Mouse (Mus musculus): ENCODE data around the gene Gm36079. TPM values are rescaled to one million over a fixed set of nuclear protein-coding genes. Genes with fewer than 3 reads are reported as not detected.
"Not testable (repeated sequence)": the region's sequence is repeated elsewhere in the genome, so short reads cannot be mapped to it uniquely, and the experiment has no call there.

The Gm36079 gene
- polyA plus RNA-seq (2015; fragmentation: Nextera tagmentation; extraction: Ambion mirVana), result not detected in 2 replicates

DNA sequence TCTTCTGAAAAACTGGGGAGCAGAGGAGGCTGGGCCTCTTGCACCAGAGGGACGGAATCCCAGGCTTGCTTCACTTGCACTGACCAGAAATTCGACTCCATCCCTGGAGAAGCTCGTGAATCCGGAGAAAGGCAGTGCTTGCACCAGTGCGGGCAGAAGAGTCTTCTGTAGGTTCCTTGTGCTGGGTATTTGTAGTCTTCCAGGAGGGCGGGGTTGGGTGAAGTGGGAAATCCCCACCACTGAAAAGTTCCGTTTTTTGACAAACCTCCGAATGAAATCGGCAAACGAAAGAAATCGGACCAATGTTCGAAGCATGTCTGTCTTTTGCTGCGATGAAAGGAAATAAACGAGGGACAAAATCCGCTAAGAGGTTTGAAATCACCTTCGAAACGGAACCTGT lies at the start of gene Gm36079:
TSS of gene Gm36079 (minus strand) at position 101 of the 400 bp plus-strand sequence.
- H3K4me2 ChIP-seq (replicated peaks; ENCODE audit: low read depth); H3K4me1 ChIP-seq (replicated peaks; ENCODE audit: control insufficient read depth, insufficient read depth); DNase-seq (ENCODE audit: low spot score); H3K4me3 ChIP-seq (ENCODE audit: low read depth, low read length); H3K36me3 ChIP-seq (ENCODE audit: control insufficient read depth, insufficient read depth, low read length); H3K27me3 ChIP-seq (ENCODE audit: control insufficient read depth, insufficient read depth, low read length); H3K9ac ChIP-seq (ENCODE audit: low read length); ATAC-seq (ENCODE audit: low FRiP score, low TSS enrichment); H3K9me3 ChIP-seq (ENCODE audit: control insufficient read depth, low read length); H3K27ac ChIP-seq (replicated peaks): not testable (repeated sequence)
- 0% methylated on average over 3 of the region's 17 CpGs for WGBS

DNA sequence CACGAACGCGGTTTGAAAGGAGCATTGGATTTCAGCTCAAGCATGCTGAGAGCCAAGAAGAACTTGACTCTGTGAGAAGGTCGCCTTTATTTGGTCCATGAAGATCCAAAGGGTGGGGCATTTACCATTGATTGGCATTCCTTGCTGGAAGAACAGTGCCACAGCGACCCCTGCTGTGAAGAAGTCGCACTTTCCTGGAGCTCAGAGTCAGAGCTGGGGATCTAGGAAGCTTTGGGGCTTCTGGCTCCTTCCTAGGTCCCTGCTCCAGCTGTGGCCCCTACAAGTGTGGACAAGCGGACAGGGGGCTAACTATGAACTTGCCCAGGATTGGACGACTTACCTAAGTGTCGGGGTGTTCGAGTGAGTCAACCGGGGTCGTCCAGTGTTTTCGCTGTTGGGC lies 44.1 kb upstream of the Gm36079 start:
- ATAC-seq (ENCODE audit: low FRiP score, low TSS enrichment); H3K4me1 ChIP-seq (replicated peaks; ENCODE audit: control insufficient read depth, insufficient read depth); DNase-seq (ENCODE audit: low spot score); H3K36me3 ChIP-seq (ENCODE audit: control insufficient read depth, insufficient read depth, low read length); H3K27me3 ChIP-seq (ENCODE audit: control insufficient read depth, insufficient read depth, low read length); H3K4me2 ChIP-seq (replicated peaks; ENCODE audit: low read depth); H3K9me3 ChIP-seq (ENCODE audit: control insufficient read depth, low read length); H3K4me3 ChIP-seq (ENCODE audit: low read depth, low read length); H3K9ac ChIP-seq (ENCODE audit: low read length); H3K27ac ChIP-seq (replicated peaks): not testable (repeated sequence)
- WGBS, result no CpG with 5 or more reads among the region's 13 CpGs

- H3K36me3 ChIP-seq (ENCODE audit: control insufficient read depth, insufficient read depth, low read length), result not testable (repeated sequence)
Measured at GRCm38 (mm10) chr13:120070012-120070598, 43.3 kb upstream of the Gm36079 start.

GRCm38 (mm10) chr13:120063439-120064089 lies 36.8 kb upstream of the Gm36079 start:
- ATAC-seq (ENCODE audit: low FRiP score, low TSS enrichment); H3K4me1 ChIP-seq (replicated peaks; ENCODE audit: control insufficient read depth, insufficient read depth); H3K4me2 ChIP-seq (replicated peaks; ENCODE audit: low read depth); H3K27ac ChIP-seq (replicated peaks); H3K36me3 ChIP-seq (ENCODE audit: control insufficient read depth, insufficient read depth, low read length); H3K9ac ChIP-seq (ENCODE audit: low read length); H3K9me3 ChIP-seq (ENCODE audit: control insufficient read depth, low read length); H3K27me3 ChIP-seq (ENCODE audit: control insufficient read depth, insufficient read depth, low read length); DNase-seq (ENCODE audit: low spot score); H3K4me3 ChIP-seq (ENCODE audit: low read depth, low read length): not testable (repeated sequence)
- WGBS, result no CpG with 5 or more reads among the region's 22 CpGs

More at GRCm38 (mm10) chr13:120070012-120070598, 43.3 kb upstream of the Gm36079 start:
- not testable (repeated sequence) for H3K27me3 ChIP-seq (ENCODE audit: control insufficient read depth, insufficient read depth, low read length); H3K9me3 ChIP-seq (ENCODE audit: control insufficient read depth, low read length); ATAC-seq (ENCODE audit: low FRiP score, low TSS enrichment); H3K9ac ChIP-seq (ENCODE audit: low read length); H3K4me2 ChIP-seq (replicated peaks; ENCODE audit: low read depth); H3K4me1 ChIP-seq (replicated peaks; ENCODE audit: control insufficient read depth, insufficient read depth); DNase-seq (ENCODE audit: low spot score); H3K4me3 ChIP-seq (ENCODE audit: low read depth, low read length); H3K27ac ChIP-seq (replicated peaks)
- WGBS, result no CpG with 5 or more reads among the region's 12 CpGs

- not testable (repeated sequence) for DNase-seq (ENCODE audit: low spot score); H3K36me3 ChIP-seq (ENCODE audit: control insufficient read depth, insufficient read depth, low read length); H3K27ac ChIP-seq (replicated peaks); H3K4me3 ChIP-seq (ENCODE audit: low read depth, low read length); H3K9me3 ChIP-seq (ENCODE audit: control insufficient read depth, low read length); ATAC-seq (ENCODE audit: low FRiP score, low TSS enrichment); H3K4me1 ChIP-seq (replicated peaks; ENCODE audit: control insufficient read depth, insufficient read depth); H3K27me3 ChIP-seq (ENCODE audit: control insufficient read depth, insufficient read depth, low read length); H3K9ac ChIP-seq (ENCODE audit: low read length); H3K4me2 ChIP-seq (replicated peaks; ENCODE audit: low read depth)
- WGBS, result no CpG with 5 or more reads among the region's 4 CpGs
Measured at GRCm38 (mm10) chr13:120062903-120063302, 36.1 kb upstream of the Gm36079 start.

GRCm38 (mm10) chr13:120052085-120052484 lies 25.3 kb upstream of the Gm36079 start, which contains the start of gene Gm21188:
Gene Gm21188 (minus strand): TSS chr13:120052194.
- not testable (repeated sequence) for H3K4me3 ChIP-seq (ENCODE audit: low read depth, low read length); ATAC-seq (ENCODE audit: low FRiP score, low TSS enrichment); DNase-seq (ENCODE audit: low spot score); H3K27ac ChIP-seq (replicated peaks); H3K36me3 ChIP-seq (ENCODE audit: control insufficient read depth, insufficient read depth, low read length); H3K9ac ChIP-seq (ENCODE audit: low read length); H3K4me2 ChIP-seq (replicated peaks; ENCODE audit: low read depth); H3K9me3 ChIP-seq (ENCODE audit: control insufficient read depth, low read length); H3K4me1 ChIP-seq (replicated peaks; ENCODE audit: control insufficient read depth, insufficient read depth); H3K27me3 ChIP-seq (ENCODE audit: control insufficient read depth, insufficient read depth, low read length)

GRCm38 (mm10) chr13:120048608-120049007 lies 21.8 kb upstream of the Gm36079 start:
- not testable (repeated sequence) for H3K4me2 ChIP-seq (replicated peaks; ENCODE audit: low read depth); H3K4me1 ChIP-seq (replicated peaks; ENCODE audit: control insufficient read depth, insufficient read depth); H3K27me3 ChIP-seq (ENCODE audit: control insufficient read depth, insufficient read depth, low read length); DNase-seq (ENCODE audit: low spot score); H3K9me3 ChIP-seq (ENCODE audit: control insufficient read depth, low read length); H3K4me3 ChIP-seq (ENCODE audit: low read depth, low read length); H3K9ac ChIP-seq (ENCODE audit: low read length); ATAC-seq (ENCODE audit: low FRiP score, low TSS enrichment); H3K36me3 ChIP-seq (ENCODE audit: control insufficient read depth, insufficient read depth, low read length); H3K27ac ChIP-seq (replicated peaks)
- no CpG with 5 or more reads among the region's 5 CpGs for WGBS

GRCm38 (mm10) chr13:120048186-120048585 lies 21.4 kb upstream of the Gm36079 start:
- H3K4me3 ChIP-seq (ENCODE audit: low read depth, low read length); H3K27ac ChIP-seq (replicated peaks); H3K9me3 ChIP-seq (ENCODE audit: control insufficient read depth, low read length); ATAC-seq (ENCODE audit: low FRiP score, low TSS enrichment); H3K36me3 ChIP-seq (ENCODE audit: control insufficient read depth, insufficient read depth, low read length); H3K4me2 ChIP-seq (replicated peaks; ENCODE audit: low read depth); H3K27me3 ChIP-seq (ENCODE audit: control insufficient read depth, insufficient read depth, low read length); H3K4me1 ChIP-seq (replicated peaks; ENCODE audit: control insufficient read depth, insufficient read depth); DNase-seq (ENCODE audit: low spot score); H3K9ac ChIP-seq (ENCODE audit: low read length): not testable (repeated sequence)
- no CpG with 5 or more reads among the region's 2 CpGs for WGBS
